Mouse (Mus musculus) adrenal gland, postnatal 14 days (tissue): ENCODE results near the gene Snx7. TPM values are rescaled to one million over a fixed set of nuclear protein-coding genes. Genes with fewer than 3 reads are reported as not detected.

Source experiments
- DNase-seq: peaks from one replicate; pipeline ENCODE4 v3.0.0; 2021; ENCODE audit warnings: mixed read lengths
- microRNA-seq, 2 experiments: library from miRNA; unstranded; fragments of <30 nt; microRNA quantifications; one replicate each; pipeline ENCODE4 v1.2.0; 2021
- total RNA-seq: library from RNA; stranded (reverse); gene quantifications from 2 replicates; pipeline ENCODE4 v1.2.3, GENCODE M21; 2021

The Snx7 gene
- total RNA-seq, 1 experiment from 2014 or later: 44.1 TPM

DNA sequence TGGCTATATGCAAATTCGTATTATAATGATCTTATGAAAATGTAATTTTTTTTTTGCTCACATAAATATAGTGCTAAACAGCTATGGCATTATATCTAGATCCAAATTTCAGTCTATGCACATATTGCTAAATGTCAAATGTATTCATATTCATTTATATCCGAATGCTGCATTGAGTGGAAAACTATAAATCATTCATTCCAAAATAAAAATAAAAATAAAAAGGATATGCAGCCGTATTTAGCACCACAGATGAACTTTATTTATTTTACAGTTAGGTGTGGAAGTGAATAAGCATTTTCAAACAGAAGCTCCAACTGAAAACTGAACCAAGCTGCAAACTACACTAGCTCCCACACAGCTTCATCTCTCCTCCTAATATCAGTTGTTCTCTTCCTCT lies 45.5 kb downstream of the Snx7 start:
- no peak for DNase-seq

DNA sequence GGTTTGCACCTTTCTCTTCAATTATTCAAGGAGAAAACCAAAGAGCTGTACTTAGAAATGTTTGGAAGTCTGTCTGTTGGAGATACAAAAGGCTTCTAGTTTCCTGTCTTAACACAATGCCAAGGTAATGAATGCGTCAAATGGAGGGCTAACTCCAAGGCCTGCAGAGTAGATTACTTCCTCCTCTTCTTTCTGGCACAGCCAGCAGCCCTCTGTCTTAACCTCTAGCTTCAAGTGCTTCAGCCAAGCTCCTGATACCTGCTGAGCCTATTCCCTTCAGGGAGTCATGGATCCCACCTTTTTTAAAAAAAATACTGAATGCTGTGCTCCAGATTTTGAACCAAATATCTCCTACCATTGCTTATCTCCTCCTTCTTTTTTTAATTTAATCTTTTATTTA lies 51.1 kb downstream of the Snx7 start:
- no peak for DNase-seq

- no peak for DNase-seq
These were observed 54.5 kb downstream of the Snx7 start for GRCm38 (mm10) chr3:117814218-117814617.

DNA sequence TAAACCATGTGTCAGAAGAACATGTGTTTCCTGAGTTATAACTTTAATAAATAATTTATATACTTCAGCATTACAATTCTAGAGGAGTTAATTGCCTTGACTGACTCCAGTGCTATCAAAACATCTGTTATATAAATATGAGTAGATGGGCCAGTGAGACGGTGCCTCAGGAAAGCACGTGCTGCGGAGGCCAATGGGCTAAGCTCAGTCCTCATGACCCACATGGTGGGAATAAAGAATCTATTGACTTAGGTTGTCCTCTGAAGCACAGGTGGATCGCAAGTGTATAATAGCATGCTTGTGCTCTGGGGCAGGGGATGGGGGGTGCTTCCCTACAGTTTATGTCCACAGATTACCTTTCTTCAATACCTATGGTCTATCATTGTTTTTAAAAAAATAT lies 56.6 kb downstream of the Snx7 start:
- DNase-seq: no peak

DNA sequence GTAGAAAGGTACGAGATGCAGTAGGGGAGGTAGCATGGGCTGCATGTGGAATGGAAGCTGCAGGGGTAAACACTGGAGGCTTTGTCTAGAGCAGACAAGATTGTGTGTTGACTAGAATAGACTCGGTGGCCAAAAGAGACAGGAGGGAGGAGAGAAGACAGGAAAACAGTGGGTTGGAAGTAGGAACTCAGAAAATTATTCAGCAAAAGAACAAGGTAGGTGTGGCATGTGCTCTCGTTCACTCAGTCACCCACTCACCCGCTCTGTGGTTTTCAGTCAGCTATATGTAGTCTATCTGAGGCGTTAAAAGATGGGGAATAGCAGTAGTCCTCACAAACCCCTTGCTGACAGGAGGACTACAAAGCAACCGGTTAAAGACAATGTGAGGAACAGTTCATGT lies 63.0 kb downstream of the Snx7 start:
- no peak for DNase-seq

GRCm38 (mm10) chr3:117794501-117794900 lies 74.2 kb downstream of the Snx7 start:
- DNase-seq: no peak

DNA sequence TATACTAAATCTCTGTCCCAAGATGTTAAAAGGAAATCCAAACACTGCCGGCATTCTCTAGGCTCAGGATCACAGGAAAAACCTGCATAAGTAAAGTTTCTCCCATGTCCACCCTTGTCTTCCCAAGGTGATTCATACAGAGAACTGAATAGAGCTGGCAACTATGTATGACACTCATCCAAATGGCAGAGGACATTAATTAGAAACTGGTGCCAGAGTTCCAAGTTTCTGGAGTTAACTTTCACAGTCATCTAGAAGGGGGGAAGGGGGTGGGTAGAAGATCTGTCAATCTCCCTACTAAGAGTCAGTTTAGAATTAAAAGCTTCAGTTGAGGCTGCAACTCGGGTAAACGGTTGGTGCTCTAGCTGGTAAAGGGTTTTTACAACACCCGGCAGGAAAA lies 76.8 kb downstream of the Snx7 start:
- DNase-seq: no peak

DNA sequence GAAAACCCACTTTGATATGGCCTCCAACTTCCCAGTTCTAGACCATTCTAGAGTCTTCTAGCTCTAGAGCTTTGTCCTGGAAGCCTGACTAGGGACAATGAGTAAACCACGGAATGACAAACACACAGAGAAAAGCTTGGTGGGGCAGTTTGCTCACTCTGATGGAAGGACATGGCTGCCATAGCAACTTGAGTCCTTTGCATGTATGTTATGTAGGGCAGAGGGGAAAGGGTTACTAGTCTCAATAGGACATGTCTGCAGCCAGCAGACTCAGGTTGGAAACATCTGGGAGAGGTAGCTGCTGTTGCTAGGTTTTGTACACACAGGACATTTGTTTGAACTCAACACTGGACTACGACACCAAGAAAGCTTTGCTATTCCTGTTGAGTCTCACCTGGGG lies 77.5 kb downstream of the Snx7 start:
- DNase-seq: no peak

- DNase-seq: peak; percentile 18
These were observed 79.7 kb downstream of the Snx7 start for GRCm38 (mm10) chr3:117788800-117789693.

GRCm38 (mm10) chr3:117787247-117787646 lies 81.5 kb downstream of the Snx7 start:
- DNase-seq: no peak

- DNase-seq: no peak
These were observed 116.5 kb downstream of the Snx7 start for GRCm38 (mm10) chr3:117752151-117752757.

GRCm38 (mm10) chr3:117751665-117752064 lies 117.1 kb downstream of the Snx7 start:
- DNase-seq: no peak

- no peak for DNase-seq
These were observed 119.5 kb downstream of the Snx7 start for GRCm38 (mm10) chr3:117749256-117749655.

DNA sequence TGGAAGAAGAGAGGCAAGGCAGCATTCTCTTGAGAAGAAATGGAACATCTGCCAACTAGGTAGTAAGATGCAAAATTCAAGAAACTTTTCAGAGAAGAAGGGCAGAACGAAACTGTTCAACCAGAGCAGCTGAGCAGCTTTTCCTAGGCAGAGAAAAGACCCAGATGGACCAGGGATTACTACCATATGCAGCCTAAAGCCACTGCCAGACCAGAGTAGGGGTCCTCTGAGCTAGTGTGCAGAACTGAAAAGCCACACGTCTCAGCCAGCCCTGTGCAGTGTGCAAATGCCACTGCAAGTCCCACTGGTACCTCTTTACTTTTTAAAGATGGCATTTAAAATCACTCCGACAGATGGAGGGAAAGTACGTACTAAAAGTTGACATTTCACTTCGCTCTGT lies 129.0 kb downstream of the Snx7 start:
- DNase-seq: no peak

DNA sequence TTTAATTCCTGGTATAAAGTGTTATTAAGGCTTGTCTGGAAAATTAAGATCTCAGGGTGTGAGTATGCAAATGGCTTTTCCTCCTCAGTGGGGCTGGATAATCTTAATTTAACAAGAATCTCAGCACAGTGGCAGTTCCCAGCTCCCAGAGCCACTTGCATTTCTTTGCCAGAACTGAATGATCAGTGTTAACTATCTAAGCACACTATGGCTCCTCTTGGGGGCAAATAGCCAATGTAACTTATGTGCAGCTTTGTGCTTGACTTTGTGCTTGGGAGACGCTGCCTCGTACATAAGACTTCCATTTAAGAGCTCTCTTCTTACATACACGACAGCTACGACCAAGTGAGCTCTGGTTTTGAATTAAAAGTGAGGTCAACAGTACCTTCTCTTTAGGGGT lies 136.1 kb downstream of the Snx7 start:
- no peak for DNase-seq

Small RNA genes lying within 50 kb of the gene (microRNA-seq; reads per million reads assigned to microRNA genes)
- gene Gm24811: 0 reads per million in 2 experiments
